Mouse (Mus musculus): ENCODE measurements around the gene Plagl2. TPM values are rescaled to one million over a fixed set of nuclear protein-coding genes. Genes with fewer than 3 reads are reported as not detected.

The Plagl2 gene
- polyA plus RNA-seq, 1 experiment from 2014 or later: 24.4 TPM

DNA sequence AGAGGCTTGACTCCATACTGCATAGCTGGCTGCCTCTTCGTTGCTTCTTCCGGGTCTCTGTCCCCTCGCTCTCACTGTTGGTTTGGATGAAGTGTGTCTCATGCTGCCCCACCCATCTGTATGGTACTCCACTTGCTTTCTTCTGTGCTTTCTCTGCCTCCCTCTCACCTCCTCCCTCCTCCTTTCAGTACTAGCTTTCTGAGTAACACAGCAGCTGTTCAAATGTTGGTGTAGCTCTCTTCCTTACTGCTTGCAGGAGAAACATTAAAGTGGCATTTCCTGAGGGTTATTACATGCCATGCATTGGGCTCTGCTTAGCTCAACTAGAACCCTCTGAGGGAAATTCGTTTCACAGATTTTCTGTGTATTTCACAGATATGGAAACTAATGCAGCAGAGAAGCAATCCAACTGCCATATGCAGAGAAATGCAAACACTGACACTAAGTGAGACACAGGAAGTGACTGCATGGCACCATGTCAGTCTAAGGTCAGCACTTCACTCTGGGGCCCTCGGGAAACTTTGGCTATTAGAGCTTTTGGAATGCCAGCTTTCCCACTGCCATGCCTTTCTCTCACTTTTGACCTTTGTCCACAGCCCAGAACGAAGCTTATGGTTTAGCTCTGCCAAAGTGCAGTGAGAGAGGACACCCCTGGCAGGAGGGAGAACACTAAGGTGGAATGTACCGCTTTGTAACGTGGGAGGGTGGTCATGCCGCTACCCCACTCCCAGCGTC lies 61.9 kb downstream of the Plagl2 start:
- Histone ChIP-seq H3K4me1 (peaks cover 21% of the 10 kb centered on the region; the same call in 1 of the 2 replicates), H3K27ac (no peak overlapping the region), H3K36me3 (peaks cover 68% of the 10 kb centered on the region), H3K9ac (no peak overlapping the region), H3K27me3 (replicated peaks) (no peaks in the 10 kb centered on the region), H3K4me2 (no peak overlapping the region), H3K4me3 (no peak overlapping the region), H3K9me3 (replicated peaks) (no peaks in the 10 kb centered on the region)
- WGBS (ENCODE audit: insufficient replicate concordance): 81% methylated on average over 10 of the region's 10 CpGs
- ATAC-seq: no peak

Other genes with a start within 250 kb of the Plagl2 start
- 55.2 and 56.2 TPM in 2 replicates for gene Pdrg1, start 226.0 kb downstream of the Plagl2 start, polyA plus RNA-seq (2016; fragmentation: Nextera tagmentation; extraction: Ambion mirVana)
- not detected in 2 replicates for gene Xkr7, start 209.6 kb downstream of the Plagl2 start, polyA plus RNA-seq (2016; fragmentation: Nextera tagmentation; extraction: Ambion mirVana)
- gene Ccm2l, start 175.5 kb downstream of the Plagl2 start, polyA plus RNA-seq (2016; fragmentation: Nextera tagmentation; extraction: Ambion mirVana): 2.1 and 2.6 TPM in 2 replicates
- 5.6 and 6.5 TPM in 2 replicates for gene Hck, start 133.0 kb downstream of the Plagl2 start, polyA plus RNA-seq (2016; fragmentation: Nextera tagmentation; extraction: Ambion mirVana)
- 43.4 and 44.8 TPM in 2 replicates for gene Tm9sf4, start 80.1 kb downstream of the Plagl2 start, polyA plus RNA-seq (2016; fragmentation: Nextera tagmentation; extraction: Ambion mirVana)
- gene Tspyl3, start 16.0 kb downstream of the Plagl2 start, polyA plus RNA-seq (2016; fragmentation: Nextera tagmentation; extraction: Ambion mirVana): 4.1 and 4.6 TPM in 2 replicates
- 3.6 and 4.3 TPM in 2 replicates for gene Pofut1, start 107 bp upstream of the Plagl2 start, polyA plus RNA-seq (2016; fragmentation: Nextera tagmentation; extraction: Ambion mirVana)
- 2.7 and 2.9 TPM in 2 replicates for gene Kif3b, start 50.0 kb upstream of the Plagl2 start, polyA plus RNA-seq (2016; fragmentation: Nextera tagmentation; extraction: Ambion mirVana)
- gene Asxl1, start 104.4 kb upstream of the Plagl2 start, polyA plus RNA-seq (2016; fragmentation: Nextera tagmentation; extraction: Ambion mirVana): 12.2 and 12.5 TPM in 2 replicates

Data from liver, embryonic 12.5 days (tissue).